Mouse (Mus musculus): ENCODE results near the gene Lpp. TPM values are rescaled to one million over a fixed set of nuclear protein-coding genes. Genes with fewer than 3 reads are reported as not detected.

Lpp gene
- total and polyA plus RNA-seq, 3 experiments, result not detected

GRCm38 (mm10) chr16:24643024-24643635 is 249.8 kb downstream of the Lpp start:
- Histone ChIP-seq H3K79me2 (ENCODE audit: control insufficient read depth, insufficient read depth, low read length, poor library complexity) (no peaks in the 10 kb centered on the region), H3K9me3 (replicated peaks; ENCODE audit: insufficient read depth, low read length) (no peaks in the 10 kb centered on the region), H3K27me3 (ENCODE audit: control insufficient read depth in 1 of 2, insufficient read depth in 2 of 2, low read length in 2 of 2) (no peaks in the 10 kb centered on the region), H3K4me3 (ENCODE audit: control insufficient read depth in 1 of 2, insufficient read depth in 1 of 2, low read depth in 2 of 2, low read length in 2 of 2) (no peak overlapping the region), H3K36me3 (ENCODE audit: control insufficient read depth in 1 of 2, insufficient read depth in 2 of 2, low read length in 2 of 2) (no peaks in the 10 kb centered on the region), H3K9ac (ENCODE audit: control insufficient read depth, low read depth, low read length, poor library complexity, severe bottlenecking) (no peak overlapping the region), H3K27ac (ENCODE audit: control insufficient read depth, low read depth, low read length) (no peak overlapping the region), H3K4me1 (ENCODE audit: control insufficient read depth in 1 of 2, insufficient read depth in 2 of 2, low read length in 2 of 2) (no peaks in the 10 kb centered on the region)
- DNase-seq (ENCODE audit: low read depth, low spot score), result no peak
- no peak for TF ChIP-seq TAL1 (IDR thresholded peaks at IDR 0.05; ENCODE audit: low read length)
- TF ChIP-seq GATA1 (IDR thresholded peaks at IDR 0.05; ENCODE audit: low read depth, low read length), result no peak
- no peak for TF ChIP-seq SIN3A (IDR thresholded peaks at IDR 0.05; ENCODE audit: low read length)
- TF ChIP-seq POLR2A (IDR thresholded peaks at IDR 0.05; ENCODE audit: control insufficient read depth in 1 of 2, insufficient read depth in 1 of 2, low read depth in 1 of 2, low read length in 2 of 2, poor library complexity in 1 of 2), result no peak
- TF ChIP-seq POLR2AphosphoS2 (IDR thresholded peaks at IDR 0.05; ENCODE audit: low read length), result no peak
- no peak for TF ChIP-seq MEF2A (IDR thresholded peaks at IDR 0.05; ENCODE audit: extremely low read depth, insufficient replicate concordance, low read depth, low read length, poor library complexity, severe bottlenecking)
- TF ChIP-seq RCOR1 (IDR thresholded peaks at IDR 0.05; ENCODE audit: low read depth, low read length), result no peak
- no peak for TF ChIP-seq TBP (IDR thresholded peaks at IDR 0.05; ENCODE audit: low read depth, low read length)
- TF ChIP-seq NRF1 (IDR thresholded peaks at IDR 0.05; ENCODE audit: insufficient read depth, low read depth, low read length, poor library complexity, severe bottlenecking), result no peak
- no peak for TF ChIP-seq CTCF (IDR thresholded peaks at IDR 0.05 in 2 of 3, conservative IDR thresholded peaks at IDR 0.05 in 1 of 3; ENCODE audit: control insufficient read depth in 1 of 3, insufficient read depth in 1 of 3, low read depth in 2 of 3, low read length in 3 of 3, poor library complexity in 1 of 3, severe bottlenecking in 1 of 3)
- no peak for TF ChIP-seq USF1 (IDR thresholded peaks at IDR 0.05; ENCODE audit: low read depth, low read length)
- no peak for TF ChIP-seq GABPA (IDR thresholded peaks at IDR 0.05; ENCODE audit: low read depth, low read length)
- TF ChIP-seq HCFC1 (IDR thresholded peaks at IDR 0.05; ENCODE audit: low read depth, low read length), result no peak
- no peak for TF ChIP-seq MAZ (IDR thresholded peaks at IDR 0.05; ENCODE audit: low read depth, low read length)

- Histone ChIP-seq H3K9me3 (replicated peaks; ENCODE audit: insufficient read depth, low read length) (no peaks in the 10 kb centered on the region), H3K4me3 (ENCODE audit: control insufficient read depth in 1 of 2, insufficient read depth in 1 of 2, low read depth in 2 of 2, low read length in 2 of 2) (no peak overlapping the region), H3K79me2 (ENCODE audit: control insufficient read depth, insufficient read depth, low read length, poor library complexity) (no peaks in the 10 kb centered on the region), H3K36me3 (ENCODE audit: control insufficient read depth in 1 of 2, insufficient read depth in 2 of 2, low read length in 2 of 2) (no peaks in the 10 kb centered on the region), H3K4me1 (ENCODE audit: control insufficient read depth in 1 of 2, insufficient read depth in 2 of 2, low read length in 2 of 2) (no peaks in the 10 kb centered on the region), H3K9ac (ENCODE audit: control insufficient read depth, low read depth, low read length, poor library complexity, severe bottlenecking) (no peak overlapping the region), H3K27ac (ENCODE audit: control insufficient read depth, low read depth, low read length) (no peak overlapping the region), H3K27me3 (ENCODE audit: control insufficient read depth in 1 of 2, insufficient read depth in 2 of 2, low read length in 2 of 2) (no peaks in the 10 kb centered on the region)
- no peak for TF ChIP-seq MYC (IDR thresholded peaks at IDR 0.05; ENCODE audit: low read depth, low read length)
- TF ChIP-seq POLR2A (IDR thresholded peaks at IDR 0.05; ENCODE audit: control insufficient read depth in 1 of 2, insufficient read depth in 1 of 2, low read depth in 1 of 2, low read length in 2 of 2, poor library complexity in 1 of 2), result no peak
- TF ChIP-seq TCF12 (IDR thresholded peaks at IDR 0.05; ENCODE audit: low read depth, low read length), result no peak
- TF ChIP-seq NELFE (IDR thresholded peaks at IDR 0.05; ENCODE audit: low read depth, low read length), result no peak
- TF ChIP-seq MAZ (IDR thresholded peaks at IDR 0.05; ENCODE audit: low read depth, low read length), result no peak
- no peak for TF ChIP-seq USF2 (IDR thresholded peaks at IDR 0.05; ENCODE audit: borderline replicate concordance in 1 of 2, insufficient read depth in 1 of 2, low read depth in 1 of 2, low read length in 2 of 2)
- no peak for TF ChIP-seq TAL1 (IDR thresholded peaks at IDR 0.05; ENCODE audit: low read length)
- no peak for TF ChIP-seq POLR2AphosphoS2 (IDR thresholded peaks at IDR 0.05; ENCODE audit: low read length)
- TF ChIP-seq JUND (IDR thresholded peaks at IDR 0.05; ENCODE audit: low read depth, low read length), result no peak
- no peak for TF ChIP-seq CHD2 (IDR thresholded peaks at IDR 0.05; ENCODE audit: low read length)
- no peak for TF ChIP-seq MAX (IDR thresholded peaks at IDR 0.05; ENCODE audit: low read length)
- TF ChIP-seq UBTF (IDR thresholded peaks at IDR 0.05; ENCODE audit: borderline replicate concordance, insufficient read depth, low read depth, low read length), result no peak
- no peak for TF ChIP-seq CTCF (IDR thresholded peaks at IDR 0.05 in 2 of 3, conservative IDR thresholded peaks at IDR 0.05 in 1 of 3; ENCODE audit: control insufficient read depth in 1 of 3, insufficient read depth in 1 of 3, low read depth in 2 of 3, low read length in 3 of 3, poor library complexity in 1 of 3, severe bottlenecking in 1 of 3)
- no peak for TF ChIP-seq SIN3A (IDR thresholded peaks at IDR 0.05; ENCODE audit: low read length)
- no peak for TF ChIP-seq KAT2A (conservative IDR thresholded peaks at IDR 0.05; ENCODE audit: low read depth, low read length)
- no peak for TF ChIP-seq TBP (IDR thresholded peaks at IDR 0.05; ENCODE audit: low read depth, low read length)
- no peak for TF ChIP-seq RAD21 (IDR thresholded peaks at IDR 0.05; ENCODE audit: low read depth, low read length)
- no peak for DNase-seq (ENCODE audit: low read depth, low spot score)
Observed at GRCm38 (mm10) chr16:24644154-24644553, 250.8 kb downstream of the Lpp start.
